Comparison of ENCODE assay signal across 22 mouse cellular contexts in genomic region chr3:54775989-54776631, GRCm38 (mm10). TPM values are rescaled to one million over a fixed set of nuclear protein-coding genes. Genes with fewer than 3 reads are reported as not detected.
"Had no signal": no experiment of that assay in that cellular context is flagged by ENCODE, and none has a peak within 500 bp of the region (broad histone marks: within the 10 kb centered on the region; RNA-seq: fewer than 3 reads in every experiment).

No protein-coding gene starts in this region.

- H3K9ac ChIP-seq: limb, embryonic 12.5 days; limb, embryonic 15.5 days; liver, embryonic 14.5 days; liver, postnatal 0 days; lung, embryonic 14.5 days; neural tube, embryonic 12.5 days; neural tube, embryonic 15.5 days had no signal

- ATAC-seq: liver, postnatal 0 days; lung, postnatal 0 days had no signal

- H3K4me2 ChIP-seq: limb, embryonic 12.5 days; limb, embryonic 15.5 days; liver, embryonic 11.5 days; lung, embryonic 14.5 days; midbrain, embryonic 11.5 days; neural tube, embryonic 12.5 days; neural tube, embryonic 15.5 days had no signal

- DNase-seq: kidney, adult 9 months; kidney, postnatal 14 days; kidney, postnatal 4 days; left cerebral cortex, postnatal 4 days; liver, postnatal 0 days; lung, embryonic 14.5 days; midbrain, embryonic 14.5 days; right cerebral cortex, adult 18-20 months; right cerebral cortex, postnatal 14 days; right cerebral cortex, postnatal 4 days; thymus, adult 18-20 months; thymus, postnatal 36 days had no signal

- H3K4me3 ChIP-seq: limb, embryonic 12.5 days; limb, embryonic 15.5 days; megakaryocyte, embryonic 14.5 days; neural tube, embryonic 12.5 days; neural tube, embryonic 15.5 days had no signal

- H3K9me3 ChIP-seq: neural tube, embryonic 12.5 days; neural tube, embryonic 15.5 days had no signal

- H3K27me3 ChIP-seq: limb, embryonic 12.5 days; limb, embryonic 15.5 days; megakaryocyte, embryonic 14.5 days; neural tube, embryonic 12.5 days; neural tube, embryonic 15.5 days had no signal

- H3K27ac ChIP-seq: limb, embryonic 12.5 days; limb, embryonic 15.5 days; liver, embryonic 14.5 days; macrophage; neural tube, embryonic 12.5 days; neural tube, embryonic 15.5 days had no signal

- H3K36me3 ChIP-seq: limb, embryonic 12.5 days; limb, embryonic 15.5 days; neural tube, embryonic 12.5 days; neural tube, embryonic 15.5 days had no signal

- H3K4me1 ChIP-seq: limb, embryonic 12.5 days; limb, embryonic 15.5 days; neural tube, embryonic 12.5 days; neural tube, embryonic 15.5 days had no signal

RNA-seq across cellular contexts. Expression of gene Smad9, which starts 20.7 kb away (rescaled TPM):
- polyA plus RNA-seq: macrophage had no signal
